Mouse (Mus musculus): ENCODE data around the gene Inpp4b.
A peak's percentile ranks its signal among the peaks of the same experiment; 100 is the strongest.

Gene Inpp4b

DNA sequence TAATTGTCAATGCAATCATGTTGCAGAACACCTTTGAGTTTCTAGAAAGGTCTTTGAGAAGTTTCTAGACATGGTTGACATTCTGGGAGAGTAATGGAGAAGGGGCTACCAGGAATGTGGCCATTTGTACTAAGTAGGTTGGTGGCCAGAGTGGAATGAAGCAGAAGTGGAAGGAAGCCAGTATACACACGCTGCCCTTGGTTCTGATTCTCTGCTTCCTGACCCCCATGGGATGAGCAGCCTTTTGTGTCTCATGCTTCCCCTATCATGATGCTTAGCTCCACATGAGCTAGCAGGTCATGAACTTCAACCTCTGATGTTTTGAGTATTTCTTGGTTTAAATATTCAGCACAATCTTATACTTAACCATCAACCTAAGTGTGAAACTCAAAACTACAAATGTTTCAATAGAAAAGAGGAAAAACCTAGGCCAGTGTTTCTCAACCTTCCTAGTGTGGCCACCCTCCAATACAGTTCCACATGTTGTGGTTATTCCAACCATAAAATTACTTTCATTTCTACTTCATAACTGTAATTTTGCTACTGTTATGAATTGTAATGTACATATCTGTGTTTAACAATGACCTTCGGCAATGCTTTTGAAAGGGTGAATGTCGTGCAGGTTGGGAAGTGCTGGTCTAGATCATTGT is 233.0 kb downstream of the Inpp4b start:
- DNase-seq (ENCODE audit: extremely low read depth, insufficient read length, low spot score): no peak

DNA sequence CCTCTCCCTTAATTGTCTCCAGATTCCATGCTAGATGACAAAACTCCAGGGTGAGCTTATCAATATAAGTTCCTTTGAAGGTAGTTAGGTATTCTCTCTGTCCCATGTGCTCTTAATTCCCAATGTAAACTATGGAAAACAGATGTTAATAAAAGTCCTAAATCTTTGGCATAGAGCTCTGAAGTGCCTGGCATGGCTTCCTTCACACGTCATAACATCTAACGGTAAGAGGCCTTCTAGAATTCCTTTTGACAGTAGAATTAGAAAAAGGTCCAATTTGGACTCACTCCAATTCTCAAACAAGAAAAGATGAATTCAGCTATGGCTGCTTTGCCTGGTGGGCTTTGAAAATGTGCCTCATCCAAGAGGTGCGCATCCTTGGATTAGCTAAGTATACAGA is 236.6 kb downstream of the Inpp4b start:
- DNase-seq (ENCODE audit: extremely low read depth, insufficient read length, low spot score): no peak

DNA sequence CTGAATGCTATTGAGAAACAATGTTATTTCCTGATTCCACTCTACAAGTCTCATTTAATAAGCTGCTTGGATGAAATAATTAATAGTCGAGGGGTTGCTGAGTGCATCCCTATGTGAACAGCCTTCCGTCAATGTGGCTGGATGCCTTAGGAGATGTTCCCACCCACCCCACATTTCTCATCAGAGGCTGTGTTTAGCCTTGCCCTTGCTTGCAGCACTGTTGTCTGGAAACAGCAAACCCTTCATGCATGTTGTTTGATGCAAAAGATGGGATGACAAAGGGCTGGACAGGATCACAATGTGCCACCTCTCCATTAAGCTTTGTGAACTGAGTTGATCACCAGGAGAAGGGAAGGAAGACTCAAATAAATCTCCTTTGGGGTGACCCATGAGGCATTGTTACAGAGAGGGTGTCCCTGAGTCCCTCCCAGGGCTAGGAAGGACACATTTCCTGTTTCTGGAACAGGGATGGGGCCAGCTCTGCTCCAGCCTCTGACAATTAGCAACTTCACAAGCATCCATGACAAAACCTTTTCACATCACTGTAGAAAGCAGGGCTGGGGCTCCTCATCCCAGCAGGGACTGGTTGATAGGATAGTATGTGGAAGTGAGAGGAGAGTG is 239.6 kb downstream of the Inpp4b start:
- no peak for DNase-seq (ENCODE audit: extremely low read depth, insufficient read length, low spot score)

DNA sequence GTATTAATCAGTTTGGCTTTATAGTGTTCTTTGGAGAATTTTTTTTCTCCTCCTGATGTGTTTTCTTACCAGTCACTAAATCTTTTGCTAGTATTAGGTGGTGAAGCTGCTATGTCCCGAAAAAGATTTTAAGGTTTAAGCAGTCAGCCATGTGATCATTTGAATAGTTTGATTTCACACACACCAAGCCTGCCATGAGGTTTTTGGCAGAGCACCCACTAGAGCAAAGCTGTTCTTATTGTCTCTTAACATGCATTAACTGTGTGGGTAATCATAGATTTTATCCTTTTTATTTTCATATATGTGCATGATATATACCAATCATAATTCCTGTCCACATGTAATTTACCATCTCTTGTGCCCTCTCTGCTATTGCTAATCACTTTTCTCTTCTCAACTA is 240.6 kb downstream of the Inpp4b start:
- no peak for DNase-seq (ENCODE audit: extremely low read depth, insufficient read length, low spot score)

DNA sequence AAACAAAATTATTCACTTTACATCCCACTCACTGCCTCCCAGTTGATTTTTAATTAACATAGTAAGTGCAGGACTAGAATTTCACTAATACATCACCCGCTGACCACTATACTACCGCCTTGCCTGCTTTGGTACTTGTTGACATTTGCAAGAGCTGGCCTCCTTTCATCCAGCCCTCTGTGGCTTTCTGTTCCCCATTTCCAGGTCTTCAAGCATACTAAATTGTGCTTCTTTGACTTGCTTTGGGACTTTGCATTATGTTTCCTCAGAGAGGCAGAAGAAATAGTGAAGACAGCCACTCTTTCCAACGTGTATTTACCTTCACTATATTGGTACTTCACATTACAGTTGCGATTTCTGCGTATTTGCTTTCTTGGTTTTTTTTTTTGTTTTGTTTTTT is 244.4 kb downstream of the Inpp4b start:
- DNase-seq (ENCODE audit: extremely low read depth, insufficient read length, low spot score): no peak

DNA sequence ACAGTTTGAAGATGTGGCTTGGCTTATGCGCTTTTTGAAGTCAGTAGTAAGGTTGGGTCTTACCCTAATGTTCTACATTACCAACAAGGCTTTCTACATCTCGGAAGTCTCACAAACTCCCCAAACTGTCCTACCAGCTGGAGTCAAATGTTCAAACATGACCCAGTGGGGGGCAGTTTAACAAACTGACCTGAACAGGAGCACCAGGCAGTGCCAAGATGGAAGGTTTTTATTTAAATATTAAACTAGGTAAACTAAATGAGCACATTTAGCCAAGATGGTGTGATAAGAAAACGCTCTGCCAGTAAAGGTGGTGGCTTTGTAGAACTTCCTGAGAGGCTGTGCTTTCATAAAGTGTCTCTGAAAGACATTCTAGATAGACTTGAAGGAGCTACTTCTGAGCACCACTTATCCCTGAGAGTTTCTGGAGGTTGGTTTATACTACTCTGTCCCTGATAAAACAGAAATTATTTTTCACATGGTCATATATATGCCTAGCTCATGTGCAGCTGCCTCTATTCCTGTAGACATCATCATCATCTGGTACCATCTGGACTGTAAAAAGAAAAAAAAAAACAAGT is 251.9 kb downstream of the Inpp4b start:
- no peak for DNase-seq (ENCODE audit: extremely low read depth, insufficient read length, low spot score)

DNA sequence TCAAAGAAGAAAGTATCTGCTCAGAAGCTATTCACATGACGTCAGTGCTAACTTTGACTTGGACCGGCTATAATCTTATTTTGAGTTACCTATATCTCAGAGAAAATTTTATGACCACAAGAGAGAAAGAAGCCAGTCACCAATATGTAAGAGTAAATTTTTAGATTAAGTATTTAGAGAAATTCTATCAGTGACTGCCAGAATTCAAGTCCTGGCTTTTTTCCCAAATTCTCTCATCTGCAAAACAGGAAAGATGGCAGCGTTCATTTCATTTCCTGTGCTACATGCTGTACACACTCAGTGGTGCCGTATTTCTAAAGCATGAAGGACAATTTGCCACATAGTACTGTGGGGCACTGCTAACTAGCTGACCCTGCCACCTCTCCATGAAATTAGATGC is 256.9 kb downstream of the Inpp4b start:
- DNase-seq (ENCODE audit: extremely low read depth, insufficient read length, low spot score): no peak

DNA sequence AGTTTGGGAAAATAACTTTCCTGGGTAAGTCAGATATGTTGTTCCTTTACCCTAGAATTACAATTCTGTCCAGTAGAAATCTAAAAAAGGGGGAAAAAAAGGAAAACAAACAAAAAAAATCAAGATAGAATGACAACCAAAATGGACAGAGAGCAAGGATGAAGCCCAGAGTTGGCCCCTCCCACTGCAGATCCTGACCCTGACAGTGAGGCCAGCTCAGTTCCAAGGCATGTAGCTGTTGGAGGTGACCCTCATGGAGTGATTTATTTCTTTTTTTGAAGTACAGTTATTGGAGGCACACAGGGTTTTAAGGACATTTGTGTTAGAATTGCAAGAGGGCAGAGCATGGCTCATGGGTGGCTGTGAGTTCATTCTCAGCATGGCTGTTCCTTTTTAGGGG is 258.8 kb downstream of the Inpp4b start:
- no peak for DNase-seq (ENCODE audit: extremely low read depth, insufficient read length, low spot score)

DNA sequence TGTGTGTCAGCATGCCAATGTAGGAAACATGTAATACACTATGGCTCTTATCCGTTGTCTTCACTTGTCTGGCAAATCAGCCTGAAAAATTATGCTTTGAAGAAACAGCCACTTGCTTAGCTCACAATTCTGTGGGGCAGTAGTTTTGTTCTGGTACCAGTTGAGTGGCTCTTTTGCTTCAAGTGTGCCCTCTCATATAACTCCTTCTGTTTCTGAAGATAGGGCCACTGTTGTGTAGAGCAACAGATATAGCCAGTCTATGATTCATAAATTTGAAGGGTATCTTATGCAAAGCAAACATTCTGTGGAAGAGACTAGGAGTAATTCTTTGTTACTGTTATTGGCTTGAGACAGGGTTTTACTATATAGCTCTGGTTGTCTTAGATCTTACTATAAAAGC is 265.7 kb downstream of the Inpp4b start:
- DNase-seq (ENCODE audit: extremely low read depth, insufficient read length, low spot score): no peak

DNA sequence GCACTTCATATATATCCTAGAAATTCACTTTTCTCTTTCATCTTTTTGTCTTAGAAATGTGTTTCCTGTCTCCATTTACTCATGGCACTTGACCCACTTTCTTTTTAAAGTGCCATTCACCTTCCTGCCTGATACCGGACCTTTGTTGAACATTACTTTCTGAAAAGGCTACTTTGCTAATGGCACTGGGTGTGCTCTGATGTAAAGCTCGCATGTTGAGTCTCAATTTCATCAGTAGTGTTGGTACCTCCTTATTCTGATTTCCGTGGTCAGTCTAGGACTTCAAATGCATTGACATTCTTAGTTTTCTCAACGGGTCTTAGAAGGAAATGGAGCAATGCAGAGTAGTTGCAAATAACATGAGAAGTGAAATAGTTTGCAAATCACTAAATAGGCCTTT is 266.7 kb downstream of the Inpp4b start:
- no peak for DNase-seq (ENCODE audit: extremely low read depth, insufficient read length, low spot score)

DNA sequence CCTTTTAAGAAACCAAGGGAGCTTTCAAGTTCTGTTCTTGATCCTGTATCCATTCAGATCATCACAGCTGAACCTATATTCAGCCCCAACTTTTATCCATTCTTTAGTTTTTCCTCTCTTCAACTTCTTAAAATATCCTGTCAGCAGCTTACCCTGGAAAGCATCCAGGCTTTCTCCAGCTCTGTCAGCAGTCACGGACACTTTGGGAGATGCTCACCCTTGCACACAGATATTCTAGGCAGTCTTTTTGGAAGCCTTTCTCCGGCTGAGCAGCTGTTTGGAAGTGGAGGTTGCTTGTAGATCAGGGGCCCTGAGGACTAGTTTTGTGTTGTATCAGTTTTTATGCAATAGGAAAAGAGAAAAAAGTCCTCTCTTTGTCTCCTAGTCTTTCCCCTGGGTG is 270.3 kb downstream of the Inpp4b start:
- DNase-seq (ENCODE audit: extremely low read depth, insufficient read length, low spot score): no peak

DNA sequence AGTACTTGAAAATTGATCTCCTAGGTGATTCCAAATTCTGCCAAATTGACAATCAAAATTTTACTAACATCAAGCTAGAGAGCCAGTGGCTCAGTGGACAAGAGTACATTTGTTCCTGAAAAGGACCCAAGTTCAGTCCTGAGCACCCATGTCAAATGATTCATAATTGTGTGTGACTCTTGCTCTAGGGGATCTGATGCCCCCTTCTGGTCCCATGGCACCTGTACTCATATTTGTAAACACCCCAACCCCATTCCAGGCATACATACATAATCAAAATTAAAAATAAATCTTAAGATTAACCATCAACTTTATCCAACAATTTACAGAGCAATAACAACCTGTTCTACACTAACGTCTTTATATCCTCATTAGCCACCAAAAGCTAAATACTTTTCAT is 271.8 kb downstream of the Inpp4b start:
- no peak for DNase-seq (ENCODE audit: extremely low read depth, insufficient read length, low spot score)

DNA sequence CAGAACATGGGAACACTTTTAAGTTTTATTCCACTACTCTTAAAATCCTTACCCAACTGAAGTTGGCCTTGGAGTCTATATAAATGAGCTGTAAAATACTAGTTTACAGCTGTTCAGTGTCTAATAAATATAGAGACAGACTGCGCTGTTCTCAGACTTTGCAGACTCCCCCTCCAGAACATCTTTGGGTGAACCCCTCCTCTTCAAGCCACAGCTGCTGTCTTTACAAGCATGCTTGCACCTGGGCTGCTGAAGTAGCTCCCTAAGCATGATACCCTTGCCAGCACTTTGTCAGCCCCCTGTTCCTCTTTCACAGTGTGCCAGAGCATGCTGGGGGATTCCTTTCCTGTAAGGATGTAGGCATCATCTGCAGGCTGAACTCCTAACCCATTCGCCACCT is 272.2 kb downstream of the Inpp4b start:
- no peak for DNase-seq (ENCODE audit: extremely low read depth, insufficient read length, low spot score)

DNA sequence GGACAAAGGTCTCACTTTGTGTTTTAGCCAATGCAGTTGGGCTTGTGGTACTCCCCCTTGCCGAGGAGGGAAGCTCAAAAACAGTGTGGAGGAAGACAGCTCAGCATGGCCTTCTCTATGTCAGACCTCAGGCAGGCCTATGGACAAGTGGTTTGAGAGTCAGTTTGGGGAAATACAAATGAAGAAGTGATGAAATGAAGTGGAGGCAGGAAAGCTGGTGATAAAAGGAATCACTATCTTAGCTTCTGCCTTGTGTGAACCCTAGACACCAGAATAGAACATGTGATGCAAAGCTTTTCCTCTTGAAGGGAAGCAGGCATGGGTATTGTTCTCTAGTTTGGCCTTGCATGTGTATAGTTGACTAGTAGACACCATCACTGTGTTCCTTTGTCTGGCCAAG is 273.2 kb downstream of the Inpp4b start:
- no peak for DNase-seq (ENCODE audit: extremely low read depth, insufficient read length, low spot score)

DNA sequence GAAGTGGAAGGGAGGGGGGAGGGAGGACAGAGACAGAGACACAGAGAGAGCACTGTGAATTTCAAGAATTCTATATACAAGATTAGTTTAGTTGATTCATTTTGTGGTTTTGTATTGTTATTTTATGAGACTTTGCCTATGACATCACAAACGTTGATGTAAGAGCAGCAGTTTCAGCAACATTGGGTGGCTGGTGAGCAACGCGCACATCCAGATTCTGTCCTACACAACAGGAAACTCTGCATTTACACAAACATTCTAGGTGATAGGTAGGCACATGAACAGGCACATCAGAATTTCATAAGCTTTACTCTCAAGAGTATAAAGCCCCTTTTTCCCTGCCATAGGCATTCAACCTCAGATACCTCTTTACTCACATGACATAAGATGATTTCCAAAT is 276.6 kb downstream of the Inpp4b start:
- DNase-seq (ENCODE audit: extremely low read depth, insufficient read length, low spot score): no peak

DNA sequence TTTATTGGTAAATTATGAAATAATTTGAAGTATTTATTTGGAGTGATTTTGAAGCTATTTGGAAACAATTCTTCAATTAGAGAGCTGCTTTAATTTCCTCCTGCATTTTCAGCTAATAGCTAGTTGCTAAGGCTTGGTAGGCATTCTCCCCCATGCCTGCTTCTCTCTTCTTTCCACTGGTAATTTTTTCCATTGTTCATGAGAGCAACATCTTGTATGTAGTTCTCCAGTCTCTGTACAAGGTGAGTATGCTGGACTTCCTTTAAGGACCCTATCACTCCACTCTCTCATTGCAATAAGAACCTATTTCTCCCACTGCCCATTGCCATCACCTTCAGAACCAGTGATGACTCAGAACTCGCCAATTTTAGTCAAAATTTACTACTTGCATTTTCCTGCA is 292.7 kb downstream of the Inpp4b start:
- no peak for DNase-seq (ENCODE audit: extremely low read depth, insufficient read length, low spot score)

DNA sequence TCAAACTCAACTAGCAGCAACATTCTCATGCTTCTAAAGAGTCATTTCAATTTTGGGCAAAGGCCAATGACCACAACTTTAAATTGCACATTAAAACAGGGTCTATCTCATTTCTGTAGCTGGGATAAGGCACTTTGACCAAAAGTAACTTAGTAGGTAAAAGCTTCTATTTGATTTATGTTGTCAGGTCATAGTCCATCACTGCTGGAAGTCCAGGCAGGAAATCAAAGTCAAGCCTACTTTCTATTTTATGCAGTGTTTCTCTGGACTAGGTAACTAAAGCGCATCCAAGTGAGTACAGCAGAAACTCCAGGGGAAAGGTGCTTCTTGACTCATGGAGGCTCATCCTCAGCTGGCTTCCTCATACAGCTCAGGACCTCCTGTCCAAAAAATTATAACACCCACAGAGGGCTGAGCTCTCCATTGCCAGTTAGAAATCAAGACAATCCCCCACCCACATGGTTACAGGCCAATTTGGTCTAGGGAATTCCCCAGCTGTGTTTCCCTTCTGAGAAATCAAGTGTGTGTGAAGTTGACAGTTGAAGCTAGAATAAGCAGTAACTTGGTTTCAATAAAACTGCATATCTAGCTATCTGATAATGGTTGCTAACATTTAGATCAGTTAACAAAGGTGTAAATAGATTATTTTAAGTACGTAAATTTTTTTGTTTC is 293.7 kb downstream of the Inpp4b start:
- DNase-seq (ENCODE audit: extremely low read depth, insufficient read length, low spot score): no peak

DNA sequence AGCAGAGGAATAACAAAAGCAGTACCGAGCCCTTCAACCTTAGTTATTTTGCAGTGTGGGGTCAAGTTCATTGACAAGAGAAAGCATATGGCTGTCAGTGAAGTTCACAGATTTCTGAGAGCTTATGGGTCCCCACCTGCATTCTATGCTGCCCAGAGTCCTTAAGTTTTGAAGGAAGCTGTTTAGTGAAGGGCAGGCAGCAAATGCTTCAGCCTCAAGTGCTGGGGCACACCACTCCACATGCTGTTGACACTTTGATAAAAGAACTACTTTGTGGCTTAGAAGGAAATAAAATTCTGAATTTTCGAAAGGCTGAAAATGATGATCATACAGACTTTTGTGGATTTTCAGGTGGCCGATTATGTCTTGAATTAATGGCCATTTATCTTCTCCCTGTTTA is 296.1 kb downstream of the Inpp4b start:
- no peak for DNase-seq (ENCODE audit: extremely low read depth, insufficient read length, low spot score)

DNA sequence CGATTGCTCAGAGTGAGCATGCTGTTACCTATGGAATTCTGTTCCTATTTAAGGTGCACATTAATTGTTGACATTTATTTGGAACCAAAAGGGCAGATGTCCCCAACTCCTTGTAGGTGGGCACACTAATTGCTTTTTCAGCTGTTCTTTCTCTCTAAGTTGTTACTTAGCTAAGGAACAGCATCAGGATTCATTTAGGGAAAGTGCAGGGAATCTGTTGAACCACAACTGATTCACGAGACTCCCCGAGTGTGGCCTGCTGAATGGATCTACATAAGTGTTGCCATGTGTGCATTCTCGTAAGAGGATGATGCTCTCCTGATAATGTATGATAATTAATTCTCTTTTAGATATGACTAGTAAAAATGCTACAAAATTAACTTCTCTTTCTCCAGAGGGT is 297.5 kb downstream of the Inpp4b start:
- no peak for DNase-seq (ENCODE audit: extremely low read depth, insufficient read length, low spot score)

DNA sequence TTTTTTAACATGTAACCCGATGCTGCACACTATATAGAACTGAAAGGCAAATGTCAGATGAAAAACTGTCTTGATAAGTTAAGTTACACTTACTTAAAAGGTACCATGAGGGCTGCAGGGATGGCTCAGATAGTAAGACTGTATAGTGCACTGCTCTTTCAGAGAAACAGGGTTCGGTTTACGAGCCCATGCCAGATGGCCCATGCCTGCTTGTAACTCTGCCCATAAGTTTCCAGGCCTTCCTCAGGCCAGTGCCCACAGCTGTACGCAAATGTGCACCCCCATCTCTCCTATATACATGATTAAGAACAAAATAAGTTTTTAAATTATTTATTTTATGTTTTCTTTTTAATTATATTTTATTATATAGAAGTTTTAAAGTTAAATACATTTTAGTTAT is 300.7 kb downstream of the Inpp4b start:
- DNase-seq (ENCODE audit: extremely low read depth, insufficient read length, low spot score): no peak

DNA sequence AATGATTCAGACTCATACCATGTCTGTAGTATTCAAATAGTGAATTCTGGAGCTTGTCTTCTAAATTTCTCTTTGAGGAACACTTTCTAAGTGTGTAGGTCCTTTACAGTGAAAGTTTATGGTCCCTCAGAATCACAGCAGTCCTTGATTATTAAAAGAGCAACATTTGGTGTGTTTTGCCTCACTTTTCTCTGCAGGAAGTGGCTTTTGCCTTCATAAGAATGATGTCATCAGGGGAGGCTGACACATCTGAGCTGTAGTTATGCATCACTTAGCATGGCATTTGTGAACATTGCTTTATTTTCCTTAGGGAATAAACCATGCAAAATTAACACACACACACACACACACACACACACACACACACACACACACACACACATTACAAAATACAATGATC is 349.8 kb downstream of the Inpp4b start:
- peak; percentile 1 for DNase-seq (ENCODE audit: extremely low read depth, insufficient read length, low spot score)

DNA sequence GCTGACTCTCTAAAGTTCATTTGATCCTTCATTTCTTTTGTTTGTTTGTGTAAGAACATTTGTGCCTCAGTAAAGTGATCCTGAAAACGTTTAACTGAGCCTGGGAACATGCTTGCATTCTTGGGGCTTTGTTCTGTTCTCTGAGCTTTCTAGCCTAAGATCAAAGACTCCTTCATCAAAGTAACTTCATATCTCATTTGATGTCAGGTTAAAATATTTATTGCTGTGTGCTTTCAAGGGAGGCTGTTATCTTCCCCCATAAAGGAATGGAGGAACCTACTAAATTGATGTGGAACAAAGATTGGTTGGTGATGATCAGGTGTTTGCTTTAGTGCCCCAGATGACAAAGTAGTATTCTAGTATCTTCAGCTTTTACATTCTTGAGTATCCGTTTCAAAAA is 352.5 kb downstream of the Inpp4b start:
- DNase-seq (ENCODE audit: extremely low read depth, insufficient read length, low spot score): no peak
